Mouse (Mus musculus) heart, embryonic 16.5 days (tissue): ENCODE measurements around the gene Rer1. TPM values are rescaled to one million over a fixed set of nuclear protein-coding genes. Genes with fewer than 3 reads are reported as not detected.

Source experiments
- ATAC-seq: fragments of 200-750 bp; cut with Nextera tagmentation; replicated peaks from 2 replicates; pipeline ENCODE4 v1.8.0; 2017; ENCODE audit warnings: moderate number of reproducible peaks; ENCODE audit not compliant: insufficient read depth, low FRiP score; ENCODE audit errors: extremely low read depth
- H3K27ac ChIP-seq: fragments of 300-500 bp; sonication (generic); 2 replicates; pipeline ENCODE4 v1.5.1; 2014; ENCODE audit warnings: mild to moderate bottlenecking, low read length, control low read depth, moderate library complexity
- H3K27me3 ChIP-seq: fragments of 300-500 bp; sonication (generic); 2 replicates; pipeline ENCODE4 v1.6.1; 2014; ENCODE audit warnings: low read length, mixed read lengths; ENCODE audit not compliant: control insufficient read depth, insufficient read depth
- H3K36me3 ChIP-seq: fragments of 300-500 bp; sonication (generic); 2 replicates; pipeline ENCODE4 v1.6.1; 2014; ENCODE audit not compliant: control insufficient read depth, insufficient read depth
- H3K4me1 ChIP-seq: fragments of 300-500 bp; sonication (generic); 2 replicates; pipeline ENCODE4 v1.6.1; 2014; ENCODE audit warnings: low read length, mixed read lengths; ENCODE audit not compliant: control insufficient read depth, insufficient read depth
- H3K4me2 ChIP-seq: fragments of 300-500 bp; sonication (generic); 2 replicates; pipeline ENCODE4 v1.6.1; 2014; ENCODE audit warnings: low read depth, mild to moderate bottlenecking, control low read depth, low read length
- H3K4me3 ChIP-seq: fragments of 300-500 bp; sonication (generic); 2 replicates; pipeline ENCODE4 v1.5.1; 2014; ENCODE audit warnings: mild to moderate bottlenecking, control low read depth, low read length
- H3K9ac ChIP-seq: fragments of 300-500 bp; sonication (generic); 2 replicates; pipeline ENCODE4 v1.6.1; 2014; ENCODE audit warnings: low read length, control low read depth
- H3K9me3 ChIP-seq: fragments of 300-500 bp; sonication (generic); replicated peaks from 2 replicates; pipeline ENCODE4 v1.6.1; 2016; ENCODE audit warnings: low read length; ENCODE audit not compliant: control insufficient read depth
- WGBS: fragments of 180-500 bp; shearing (Covaris S2); extraction: QIAGEN DNeasy Blood & Tissue Kit; methylation state at CpG from one replicate; pipeline ENCODE4 v1.1.7; 2014; 5-methylcytosine and 5-hydroxymethylcytosine counted together
- polyA plus RNA-seq: library from polyadenylated mRNA; unstranded; fragments of >200 nt; fragmentation: Nextera tagmentation; extraction: Ambion mirVana; gene quantifications from 2 replicates; pipeline ENCODE4 v1.2.1, GENCODE M21; 2015

Gene Rer1
- polyA plus RNA-seq, 1 experiment from 2014 or later = 138 TPM

DNA sequence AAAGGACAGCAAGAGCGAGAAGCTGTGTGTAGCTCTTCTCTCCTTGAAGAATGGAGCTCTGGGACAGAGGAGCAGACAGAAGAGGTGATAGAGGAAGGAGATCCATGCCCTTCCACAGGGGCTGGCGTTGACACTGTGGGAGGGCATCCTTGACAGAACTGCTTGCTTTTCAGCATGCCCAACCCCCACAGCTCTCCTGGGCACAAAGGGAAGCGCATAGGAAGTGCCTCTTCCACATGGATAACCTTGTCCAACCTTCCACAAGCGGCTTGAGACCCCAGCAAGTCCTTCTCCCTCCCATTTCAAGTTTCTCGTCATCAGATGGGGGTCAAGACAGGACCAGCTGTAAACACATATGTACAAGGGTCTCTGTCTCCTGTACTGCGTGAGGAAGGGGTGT is 53.1 kb downstream of the Rer1 start:
- 18% methylated on average over 6 of the region's 6 CpGs for WGBS
- H3K9ac ChIP-seq = no peak overlapping the region
- peaks cover 50% of the 10 kb centered on the region for H3K27me3 ChIP-seq
- no peaks in the 10 kb centered on the region for H3K36me3 ChIP-seq
- H3K4me1 ChIP-seq = no peaks in the 10 kb centered on the region
- ATAC-seq = no peak
- H3K27ac ChIP-seq = no peak overlapping the region
- H3K4me2 ChIP-seq = no peak overlapping the region
- no peaks in the 10 kb centered on the region for H3K9me3 ChIP-seq
- H3K4me3 ChIP-seq = no peak overlapping the region

DNA sequence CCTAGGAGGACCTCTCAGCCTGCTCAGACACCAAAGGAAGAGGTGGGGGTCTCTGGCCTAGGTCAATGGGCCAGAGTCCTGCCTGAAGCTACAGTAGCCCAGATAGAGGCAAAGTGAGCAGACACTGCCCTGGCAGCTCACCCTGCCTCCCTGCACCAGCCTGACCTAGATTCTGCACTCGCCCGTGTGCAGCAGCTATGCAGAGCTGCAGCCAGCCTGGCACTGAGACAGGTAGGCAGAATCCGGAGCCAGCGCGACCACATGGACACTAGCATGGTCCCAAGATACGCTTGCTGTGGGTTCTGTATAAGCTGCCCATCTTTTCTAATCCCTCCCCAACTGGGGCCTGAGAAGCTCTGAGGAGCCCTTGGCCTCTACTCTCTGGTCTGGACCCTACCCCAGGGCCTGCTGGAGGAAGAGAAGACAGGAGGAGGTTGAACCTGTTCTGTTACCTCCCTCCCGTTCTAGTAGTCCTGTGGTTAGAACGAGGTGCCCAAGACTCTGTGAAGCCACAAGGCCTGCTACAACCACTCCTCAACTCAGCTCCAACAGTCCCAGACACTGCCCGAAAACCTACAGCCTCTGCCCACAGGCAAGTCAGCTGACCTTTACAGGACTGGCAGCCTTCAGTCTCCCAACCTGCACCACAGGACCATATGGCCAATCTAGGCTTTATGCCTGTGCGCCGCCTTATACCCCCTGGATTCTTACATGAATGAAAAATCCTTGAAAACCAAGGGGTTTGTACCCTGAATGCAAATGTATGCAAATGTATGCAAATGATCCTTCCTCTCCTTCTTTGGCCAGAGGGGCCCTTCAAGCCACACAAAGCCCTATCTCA is 61.8 kb downstream of the Rer1 start:
- no peak overlapping the region for H3K27ac ChIP-seq
- 79% methylated on average over 11 of the region's 11 CpGs for whole genome bisulfite sequencing
- no peak overlapping the region for H3K9ac ChIP-seq
- no peak overlapping the region for H3K4me2 ChIP-seq
- H3K27me3 ChIP-seq = no peaks in the 10 kb centered on the region; the same call in 1 of the 2 replicates
- no peak overlapping the region for H3K4me3 ChIP-seq
- H3K9me3 ChIP-seq = no peaks in the 10 kb centered on the region; the same call in 1 of the 2 replicates
- H3K4me1 ChIP-seq = peaks cover under 1% of the 10 kb centered on the region; the same call in 1 of the 2 replicates
- no peak for ATAC-seq
- no peaks in the 10 kb centered on the region for H3K36me3 ChIP-seq

Other genes starting within 250 kb of the Rer1 start
- gene Ttc34, start 248.9 kb downstream of the Rer1 start, polyA plus RNA-seq = 0.12 and 0.31 TPM in 2 replicates
- 0.24 and 0.42 TPM in 2 replicates for gene Mmel1, start 216.8 kb downstream of the Rer1 start, polyA plus RNA-seq
- 58.9 and 62.9 TPM in 2 replicates for gene Fam213b, start 187.2 kb downstream of the Rer1 start, polyA plus RNA-seq
- 1.3 and 1.8 TPM in 2 replicates for gene Tnfrsf14, start 157.8 kb downstream of the Rer1 start, polyA plus RNA-seq
- gene Hes5, start 125.5 kb downstream of the Rer1 start, polyA plus RNA-seq = 0.29 and 0.34 TPM in 2 replicates
- gene Pank4, start 122.3 kb downstream of the Rer1 start, polyA plus RNA-seq = 44.2 and 47.2 TPM in 2 replicates
- 1.0 and 1.4 TPM in 2 replicates for gene Plch2, start 29.6 kb downstream of the Rer1 start, polyA plus RNA-seq
- gene Pex10, start 19.4 kb downstream of the Rer1 start, polyA plus RNA-seq = 17.3 and 18.0 TPM in 2 replicates
- gene Morn1, start 195 bp upstream of the Rer1 start, polyA plus RNA-seq = 1.8 and 3.0 TPM in 2 replicates
- gene Ski, start 136.2 kb upstream of the Rer1 start, polyA plus RNA-seq = 12.1 and 12.3 TPM in 2 replicates
- gene Faap20, start 163.4 kb upstream of the Rer1 start, polyA plus RNA-seq = 68.4 and 73.8 TPM in 2 replicates